Mouse (Mus musculus) liver, adult 2 months (tissue): ENCODE data around the gene Gm12184. TPM values are rescaled to one million over a fixed set of nuclear protein-coding genes. Genes with fewer than 3 reads are reported as not detected.
"Not testable (repeated sequence)": the region's sequence is repeated elsewhere in the genome, so short reads cannot be mapped to it uniquely, and the experiment has no call there.

ENCODE experiments used
- DNase-seq: peaks from one replicate; pipeline ENCODE4 v3.0.0-alpha.2; 2011; ENCODE audit warnings: low read depth, low spot score; ENCODE audit errors: extremely low read depth
- H3K27ac ChIP-seq: fragments of 200-500 bp; replicated peaks from 2 replicates; pipeline ENCODE4 v1.5.1; 2012; ENCODE audit warnings: low read depth, mild to moderate bottlenecking, control low read depth, inconsistent platforms, low read length; ENCODE audit not compliant: insufficient read depth
- H3K27me3 ChIP-seq: fragments of 200-500 bp; 2 replicates; pipeline ENCODE4 v1.6.1; 2012; ENCODE audit warnings: mild to moderate bottlenecking, moderate library complexity, low read length, inconsistent platforms; ENCODE audit not compliant: control insufficient read depth, insufficient read depth
- H3K36me3 ChIP-seq: fragments of 200-500 bp; 2 replicates; pipeline ENCODE4 v1.6.1; 2012; ENCODE audit warnings: low read length, inconsistent platforms; ENCODE audit not compliant: control insufficient read depth, insufficient read depth
- H3K4me1 ChIP-seq: fragments of 200-500 bp; 2 replicates; pipeline ENCODE4 v1.6.1; 2011; ENCODE audit warnings: low read length; ENCODE audit not compliant: control insufficient read depth, insufficient read depth
- H3K4me3 ChIP-seq: fragments of 200-500 bp; 2 replicates; pipeline ENCODE4 v1.5.1; 2011; ENCODE audit warnings: low read depth, mild to moderate bottlenecking, control low read depth, low read length, moderate library complexity; ENCODE audit not compliant: insufficient read depth
- H3K79me2 ChIP-seq: fragments of 200-500 bp; 2 replicates; pipeline ENCODE4 v1.6.1; 2012; ENCODE audit warnings: inconsistent platforms, mild to moderate bottlenecking, low read length, moderate library complexity; ENCODE audit not compliant: control insufficient read depth, insufficient read depth
- H3K9ac ChIP-seq: fragments of 200-500 bp; 2 replicates; pipeline ENCODE4 v1.6.1; 2012; ENCODE audit warnings: low read depth, mild to moderate bottlenecking, control low read depth, inconsistent platforms, low read length
- CTCF ChIP-seq: fragments of 200-500 bp; IDR thresholded peaks from 2 replicates; pipeline ENCODE4 v1.5.1; 2011; ENCODE audit warnings: low read depth, low read length, control low read depth
- POLR2A ChIP-seq: fragments of 200-500 bp; IDR thresholded peaks from 2 replicates; pipeline ENCODE4 v1.6.1; 2011; ENCODE audit warnings: low read length, control low read depth; ENCODE audit not compliant: insufficient read depth; ENCODE audit errors: extremely low read depth
- WGBS: fragments of 180-500 bp; shearing (Covaris S2); methylation state at CpG from one replicate; pipeline ENCODE4 v1.1.7; 2018; 5-methylcytosine and 5-hydroxymethylcytosine counted together
- polyA plus RNA-seq: library from polyadenylated mRNA; depleted of rRNA; stranded (reverse); fragments of >200 nt; gene quantifications from 2 replicates; pipeline ENCODE4 v1.2.3, GENCODE M21; 2012
- total RNA-seq: library from RNA; depleted of rRNA; stranded (reverse); fragments of >200 nt; gene quantifications from 2 replicates; pipeline ENCODE4 v1.2.3, GENCODE M21; 2014

Gm12184 gene
- total and polyA plus RNA-seq, 2 experiments, result 1.5 to 5.5 TPM

- 24% methylated on average over 4 of the region's 4 CpGs for WGBS
- H3K36me3 ChIP-seq, result peaks cover 2% of the 10 kb centered on the region; the same call in 1 of the 2 replicates
- no peak overlapping the region for H3K4me3 ChIP-seq
- peaks cover 17% of the 10 kb centered on the region for H3K4me1 ChIP-seq
- DNase-seq, result peak; percentile 86
- H3K9ac ChIP-seq, result no peak overlapping the region
- TF ChIP-seq CTCF (no peak), POLR2A (no peak)
- peak overlapping the region; percentile 70 for H3K27ac ChIP-seq
- no peaks in the 10 kb centered on the region for H3K27me3 ChIP-seq
- H3K79me2 ChIP-seq, result no peaks in the 10 kb centered on the region
These were observed 25.7 kb upstream of the Gm12184 start for GRCm38 (mm10) chr11:48852190-48852589.

- Histone ChIP-seq H3K36me3 (peaks cover 2% of the 10 kb centered on the region; the same call in 1 of the 2 replicates), H3K4me3 (no peak overlapping the region), H3K27me3 (no peaks in the 10 kb centered on the region), H3K79me2 (no peaks in the 10 kb centered on the region), H3K27ac (peak overlapping the region; percentile 20; the same call in 1 of the 2 replicates), H3K4me1 (peaks cover 17% of the 10 kb centered on the region), H3K9ac (no peak overlapping the region)
- 68% methylated on average over 4 of the region's 4 CpGs for WGBS
- no peak for TF ChIP-seq CTCF
- no peak for TF ChIP-seq POLR2A
- DNase-seq, result peak; percentile 45
These were observed 25.0 kb upstream of the Gm12184 start for GRCm38 (mm10) chr11:48851270-48851995.

GRCm38 (mm10) chr11:48850240-48850639, 23.8 kb upstream of the Gm12184 start:
- H3K27me3 ChIP-seq, result no peaks in the 10 kb centered on the region
- H3K9ac ChIP-seq, result no peak overlapping the region
- H3K4me1 ChIP-seq, result peaks cover 17% of the 10 kb centered on the region
- 60% methylated on average over 2 of the region's 2 CpGs for WGBS
- H3K36me3 ChIP-seq, result peaks cover 2% of the 10 kb centered on the region; the same call in 1 of the 2 replicates
- TF ChIP-seq CTCF (no peak), POLR2A (no peak)
- DNase-seq, result no peak
- H3K79me2 ChIP-seq, result no peaks in the 10 kb centered on the region
- H3K27ac ChIP-seq, result no peak overlapping the region
- no peak overlapping the region for H3K4me3 ChIP-seq

GRCm38 (mm10) chr11:48846881-48847280, 20.4 kb upstream of the Gm12184 start:
- 87% methylated on average over 5 of the region's 5 CpGs for WGBS
- H3K9ac ChIP-seq, result no peak overlapping the region

DNA sequence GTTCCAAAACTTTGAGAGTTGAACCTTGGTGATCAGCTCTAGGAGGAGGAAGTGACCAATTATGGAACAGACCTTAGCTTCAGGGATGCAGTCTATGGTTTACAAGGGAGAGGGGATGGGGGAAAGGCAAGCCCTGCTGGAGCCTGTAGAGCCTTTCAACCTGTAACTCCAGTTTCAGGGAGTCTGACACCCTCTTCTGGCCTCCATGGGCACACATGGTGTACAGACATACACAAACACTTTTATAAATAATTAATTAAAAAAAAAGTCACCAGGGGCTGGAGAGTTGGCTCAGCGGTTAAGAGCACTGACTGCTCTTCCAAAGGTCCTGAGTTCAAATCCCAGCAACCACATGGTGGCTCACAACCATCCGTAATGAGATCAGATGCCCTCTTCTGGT, 19.9 kb upstream of the Gm12184 start:
- H3K36me3 ChIP-seq, H3K27ac ChIP-seq, H3K27me3 ChIP-seq, H3K79me2 ChIP-seq, DNase-seq, H3K9ac ChIP-seq, H3K4me3 ChIP-seq, H3K4me1 ChIP-seq: not testable (repeated sequence)
- WGBS, result 72% methylated on average over 2 of the region's 2 CpGs

More at GRCm38 (mm10) chr11:48846881-48847280, 20.4 kb upstream of the Gm12184 start:
- TF ChIP-seq POLR2A, result no peak
- TF ChIP-seq CTCF, result no peak
- no peak overlapping the region for H3K27ac ChIP-seq
- H3K79me2 ChIP-seq, result no peaks in the 10 kb centered on the region
- DNase-seq, result no peak
- H3K27me3 ChIP-seq, result no peaks in the 10 kb centered on the region
- peaks cover 2% of the 10 kb centered on the region; the same call in 1 of the 2 replicates for H3K36me3 ChIP-seq
- no peak overlapping the region for H3K4me3 ChIP-seq
- H3K4me1 ChIP-seq, result peaks cover 5% of the 10 kb centered on the region; the same call in 1 of the 2 replicates

DNA sequence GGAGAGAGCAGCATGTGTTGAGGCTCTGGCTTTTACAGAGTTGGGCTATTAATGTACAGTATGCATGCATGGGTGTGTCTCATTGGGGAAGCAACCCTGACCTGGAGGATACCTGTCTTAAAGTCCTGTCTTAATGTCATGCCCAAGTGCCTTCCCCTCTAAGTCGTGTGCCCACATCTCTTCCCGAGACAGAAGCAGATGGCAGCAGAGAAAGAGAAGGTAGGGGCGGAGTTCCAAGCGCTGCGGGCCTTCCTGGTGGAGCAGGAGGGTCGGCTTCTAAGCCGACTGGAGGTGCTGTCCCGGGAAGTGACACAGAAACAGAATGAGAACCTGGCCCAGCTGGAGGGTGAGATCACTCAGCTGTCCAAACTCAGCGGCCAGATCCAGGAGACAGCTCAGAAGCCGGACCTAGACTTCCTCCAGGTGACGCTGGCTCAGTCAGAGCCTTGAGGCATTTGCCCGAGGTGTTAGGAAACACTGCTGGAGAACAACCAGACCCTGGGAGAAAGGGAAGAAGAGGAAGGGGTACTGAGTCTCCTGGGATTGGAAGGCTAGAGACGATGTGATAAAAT, 18.9 kb upstream of the Gm12184 start:
- Histone ChIP-seq H3K27ac (no peak overlapping the region), H3K27me3 (no peaks in the 10 kb centered on the region), H3K36me3 (peaks cover 2% of the 10 kb centered on the region; the same call in 1 of the 2 replicates), H3K4me3 (no peak overlapping the region), H3K79me2 (no peaks in the 10 kb centered on the region), H3K9ac (no peak overlapping the region), H3K4me1 (peaks cover 2% of the 10 kb centered on the region)
- TF ChIP-seq CTCF (no peak), POLR2A (no peak)
- no peak for DNase-seq
- WGBS, result 83% methylated on average over 13 of the region's 13 CpGs
